Mouse (Mus musculus) midbrain, embryonic 10.5 days (tissue): ENCODE results near the gene Slx4ip. TPM values are rescaled to one million over a fixed set of nuclear protein-coding genes. Genes with fewer than 3 reads are reported as not detected.

Experiments used
- DNase-seq: peaks from one replicate; pipeline ENCODE4 v3.0.0-alpha.2; 2017; ENCODE audit warnings: low spot score
- H3K27ac ChIP-seq: fragments of 300-500 bp; sonication (generic); replicated peaks from 2 replicates; pipeline ENCODE4 v1.5.1; 2016; ENCODE audit warnings: mild to moderate bottlenecking
- H3K27me3 ChIP-seq: fragments of 300-500 bp; sonication (generic); 2 replicates; pipeline ENCODE4 v1.6.1; 2016; ENCODE audit warnings: low read depth, mild to moderate bottlenecking; ENCODE audit not compliant: poor library complexity, severe bottlenecking
- H3K36me3 ChIP-seq: fragments of 300-500 bp; sonication (generic); 2 replicates; pipeline ENCODE4 v1.6.1; 2016; ENCODE audit warnings: mild to moderate bottlenecking, moderate library complexity
- H3K4me1 ChIP-seq: fragments of 300-500 bp; sonication (generic); 2 replicates; pipeline ENCODE4 v1.6.1; 2016
- H3K4me3 ChIP-seq: fragments of 300-500 bp; sonication (generic); 2 replicates; pipeline ENCODE4 v1.5.1; 2016; ENCODE audit warnings: mild to moderate bottlenecking, moderate library complexity
- H3K9me3 ChIP-seq: fragments of 300-500 bp; sonication (generic); replicated peaks from 2 replicates; pipeline ENCODE4 v1.6.1; 2016; ENCODE audit warnings: mild to moderate bottlenecking
- WGBS: fragments of 180-500 bp; shearing (Covaris S2); methylation state at CpG from one replicate; pipeline ENCODE4 v1.1.7; 2016; 5-methylcytosine and 5-hydroxymethylcytosine counted together
- polyA plus RNA-seq: library from polyadenylated mRNA; unstranded; fragments of >200 nt; fragmentation: Nextera tagmentation; extraction: Ambion mirVana; gene quantifications from 2 replicates; pipeline ENCODE4 v1.2.1, GENCODE M21; 2016

Slx4ip gene
- polyA plus RNA-seq, 1 experiment from 2014 or later = 9.8 TPM

DNA sequence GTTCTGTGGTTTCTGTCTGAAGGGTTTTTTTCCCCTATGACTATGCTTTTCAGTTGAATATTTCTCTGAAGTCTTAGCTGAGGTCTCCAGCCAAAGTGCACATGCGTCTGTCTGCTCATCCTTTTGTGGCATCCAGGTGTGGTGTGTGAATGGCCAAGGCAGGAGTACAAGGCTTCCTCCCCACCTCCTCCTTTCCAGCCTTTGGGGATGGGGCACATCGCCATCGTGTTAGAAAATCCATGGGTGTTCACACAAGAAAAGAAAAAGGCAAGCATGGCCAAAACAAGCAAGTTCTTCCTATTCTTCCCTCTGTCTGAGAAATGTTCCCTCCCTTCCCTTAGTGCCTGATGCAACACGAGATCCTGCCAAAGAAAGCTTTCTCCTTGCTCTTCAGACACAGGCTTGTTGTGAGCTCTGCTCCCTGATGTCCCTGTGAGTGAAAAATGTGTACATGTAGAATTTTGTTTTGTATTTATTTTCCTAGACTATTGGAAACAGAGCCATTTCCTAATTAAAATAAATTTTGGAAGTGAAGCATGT lies 122.9 kb downstream of the Slx4ip start:
- no peaks in the 10 kb centered on the region for H3K36me3 ChIP-seq
- WGBS = 74% methylated on average over 4 of the region's 4 CpGs

DNA sequence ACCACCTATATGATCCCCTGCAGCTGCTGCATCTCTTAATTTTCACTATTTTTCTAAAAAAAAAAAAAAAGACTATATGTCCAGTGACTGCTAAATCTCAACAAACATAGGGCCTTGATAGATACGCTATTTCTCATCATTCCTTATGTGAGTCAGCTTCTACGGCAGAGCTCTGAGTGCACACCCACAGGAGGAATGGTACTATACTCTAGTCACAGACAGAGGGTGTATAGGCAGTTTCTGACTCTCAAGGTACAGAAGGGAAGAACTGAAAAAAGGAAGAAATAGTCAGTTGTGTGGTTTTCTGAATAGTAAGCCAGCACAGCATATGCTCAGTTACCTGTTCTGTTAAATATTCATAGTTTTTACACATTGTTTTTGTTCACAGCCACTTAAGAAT lies 123.4 kb downstream of the Slx4ip start:
- no peaks in the 10 kb centered on the region for H3K9me3 ChIP-seq
- no peak overlapping the region for H3K4me3 ChIP-seq
- no peaks in the 10 kb centered on the region for H3K36me3 ChIP-seq
- no peaks in the 10 kb centered on the region for H3K4me1 ChIP-seq
- no peak for DNase-seq
- H3K27ac ChIP-seq = no peak overlapping the region
- no peaks in the 10 kb centered on the region for H3K27me3 ChIP-seq
- 90% methylated on average over 2 of the region's 2 CpGs for WGBS

More for the DNA sequence above, 122.9 kb downstream of the Slx4ip start:
- no peaks in the 10 kb centered on the region for H3K9me3 ChIP-seq
- H3K27ac ChIP-seq = no peak overlapping the region
- no peak for DNase-seq
- H3K4me3 ChIP-seq = no peak overlapping the region
- H3K4me1 ChIP-seq = no peaks in the 10 kb centered on the region
- H3K27me3 ChIP-seq = no peaks in the 10 kb centered on the region

DNA sequence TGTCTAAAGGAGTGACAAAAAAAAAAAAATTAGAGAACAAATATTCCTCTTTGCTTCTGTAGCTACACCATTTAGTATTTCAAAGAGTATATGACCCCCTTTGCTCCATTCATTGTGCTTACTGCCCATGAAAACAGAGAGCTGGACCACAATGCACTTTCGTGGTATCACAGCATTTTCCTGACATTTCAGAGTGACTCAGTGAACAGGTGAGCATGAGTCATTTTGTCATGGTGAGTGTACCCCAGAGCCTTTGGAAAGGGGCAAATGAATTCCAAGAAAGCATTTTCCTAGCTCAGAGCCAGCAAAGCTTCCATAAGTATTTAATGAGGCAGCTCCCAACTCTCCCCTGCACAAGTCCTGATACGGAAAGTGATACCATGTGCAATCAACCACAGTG lies 153.1 kb downstream of the Slx4ip start:
- DNase-seq = no peak
- Histone ChIP-seq H3K4me3 (no peak overlapping the region), H3K27ac (no peak overlapping the region), H3K36me3 (no peaks in the 10 kb centered on the region), H3K9me3 (no peaks in the 10 kb centered on the region), H3K4me1 (0 out of 2 replicates have a peak, but pooled peaks cover 2% of the 10 kb centered on the region), H3K27me3 (no peaks in the 10 kb centered on the region)
- WGBS = 95% methylated on average over 2 of the region's 2 CpGs

DNA sequence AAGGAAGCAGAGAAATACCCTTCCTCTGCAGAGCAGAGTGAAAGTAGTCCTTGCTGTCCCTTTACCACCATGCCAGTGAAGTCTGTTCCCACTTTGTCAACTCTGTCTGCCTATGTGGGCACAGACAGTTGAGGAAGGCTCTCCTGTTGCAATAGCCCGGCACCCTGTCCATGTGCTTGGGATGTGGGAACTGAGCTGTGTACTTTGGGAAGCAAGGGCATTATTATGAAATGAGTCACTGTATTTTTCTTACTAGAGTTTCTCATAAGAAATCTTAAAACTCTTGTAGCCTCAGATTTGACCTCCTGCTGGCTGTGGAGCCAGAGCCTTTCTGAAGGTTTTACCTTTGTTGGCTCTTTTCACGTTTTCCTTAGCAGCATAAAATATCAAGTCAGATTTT lies 158.3 kb downstream of the Slx4ip start:
- WGBS = 85% methylated on average over 2 of the region's 2 CpGs
- H3K36me3 ChIP-seq = no peaks in the 10 kb centered on the region
- H3K4me3 ChIP-seq = no peak overlapping the region
- H3K9me3 ChIP-seq = peaks cover 4% of the 10 kb centered on the region; the same call in 1 of the 2 replicates
- no peaks in the 10 kb centered on the region for H3K4me1 ChIP-seq
- no peak overlapping the region for H3K27ac ChIP-seq
- H3K27me3 ChIP-seq = no peaks in the 10 kb centered on the region
- DNase-seq = no peak

DNA sequence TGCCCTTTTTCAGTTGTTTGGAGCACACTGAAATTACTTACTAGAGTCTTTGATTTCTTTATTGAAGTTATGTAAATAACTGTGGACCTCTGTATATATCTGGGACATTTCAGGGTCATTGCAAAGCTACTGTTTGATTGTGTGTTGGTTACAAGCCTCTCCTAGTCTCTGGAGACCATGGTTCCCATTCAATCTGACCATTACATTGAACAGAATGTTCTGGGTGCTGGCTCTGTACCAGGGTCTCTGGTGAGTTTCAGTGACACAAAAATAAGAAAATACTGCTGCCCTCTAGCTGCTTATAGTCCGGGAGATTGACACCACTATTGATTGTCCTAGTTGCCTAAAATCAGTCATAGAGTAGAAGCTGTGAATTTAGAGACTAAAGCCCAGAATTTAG lies 158.9 kb downstream of the Slx4ip start:
- Histone ChIP-seq H3K36me3 (no peaks in the 10 kb centered on the region), H3K27me3 (no peaks in the 10 kb centered on the region), H3K4me3 (no peak overlapping the region), H3K9me3 (peaks cover 4% of the 10 kb centered on the region; the same call in 1 of the 2 replicates), H3K27ac (no peak overlapping the region), H3K4me1 (no peaks in the 10 kb centered on the region)
- no peak for DNase-seq
- 76% methylated on average over 1 of the region's 1 CpGs for WGBS

DNA sequence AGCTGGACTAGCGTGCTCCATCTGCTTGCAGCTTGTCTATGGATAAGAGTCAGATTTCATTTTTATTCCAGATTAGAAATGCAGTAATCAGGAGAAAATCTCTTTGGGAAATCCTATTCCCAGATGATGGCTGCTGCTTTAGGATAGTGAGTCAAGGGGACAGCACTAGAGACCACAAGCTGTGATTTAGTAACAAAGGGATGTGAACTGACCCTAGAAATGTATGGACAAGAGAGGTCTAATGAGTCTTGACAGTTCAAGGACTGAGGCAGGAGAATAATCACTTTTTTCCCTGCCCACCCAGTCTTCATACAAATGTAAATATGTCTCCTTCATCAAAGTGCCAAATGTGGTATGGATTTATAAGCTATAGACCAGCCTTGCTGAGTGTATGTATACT lies 172.8 kb downstream of the Slx4ip start:
- Histone ChIP-seq H3K4me3 (no peak overlapping the region), H3K9me3 (no peaks in the 10 kb centered on the region), H3K27ac (peak overlapping the region; percentile 67), H3K27me3 (no peaks in the 10 kb centered on the region), H3K4me1 (peaks cover 52% of the 10 kb centered on the region), H3K36me3 (peaks cover 10% of the 10 kb centered on the region)
- no peak for DNase-seq
- 71% methylated on average over 1 of the region's 1 CpGs for WGBS

DNA sequence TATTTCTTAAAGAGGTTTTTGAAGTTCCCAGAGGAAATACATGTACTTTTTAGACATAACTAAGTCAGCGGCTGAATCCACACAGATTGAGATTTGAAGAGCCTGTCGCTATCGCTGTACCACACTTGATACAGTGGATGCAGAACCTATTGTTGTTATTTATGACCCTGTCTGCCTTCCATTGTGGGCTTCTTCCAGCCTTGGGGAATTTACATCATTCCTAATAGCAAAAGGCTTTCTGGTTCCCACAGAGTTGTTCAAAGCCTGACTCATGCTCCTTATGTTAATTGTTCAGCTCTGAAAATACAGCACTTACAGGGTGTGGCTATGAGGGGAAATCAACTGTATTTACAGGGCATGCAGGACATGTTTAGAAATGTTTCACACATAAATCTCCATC lies 173.5 kb downstream of the Slx4ip start:
- no peak for DNase-seq
- Histone ChIP-seq H3K9me3 (no peaks in the 10 kb centered on the region), H3K27me3 (no peaks in the 10 kb centered on the region), H3K4me3 (no peak overlapping the region), H3K27ac (peak overlapping the region; percentile 67), H3K36me3 (peaks cover 14% of the 10 kb centered on the region), H3K4me1 (peaks cover 52% of the 10 kb centered on the region)
- 68% methylated on average over 3 of the region's 3 CpGs for WGBS

DNA sequence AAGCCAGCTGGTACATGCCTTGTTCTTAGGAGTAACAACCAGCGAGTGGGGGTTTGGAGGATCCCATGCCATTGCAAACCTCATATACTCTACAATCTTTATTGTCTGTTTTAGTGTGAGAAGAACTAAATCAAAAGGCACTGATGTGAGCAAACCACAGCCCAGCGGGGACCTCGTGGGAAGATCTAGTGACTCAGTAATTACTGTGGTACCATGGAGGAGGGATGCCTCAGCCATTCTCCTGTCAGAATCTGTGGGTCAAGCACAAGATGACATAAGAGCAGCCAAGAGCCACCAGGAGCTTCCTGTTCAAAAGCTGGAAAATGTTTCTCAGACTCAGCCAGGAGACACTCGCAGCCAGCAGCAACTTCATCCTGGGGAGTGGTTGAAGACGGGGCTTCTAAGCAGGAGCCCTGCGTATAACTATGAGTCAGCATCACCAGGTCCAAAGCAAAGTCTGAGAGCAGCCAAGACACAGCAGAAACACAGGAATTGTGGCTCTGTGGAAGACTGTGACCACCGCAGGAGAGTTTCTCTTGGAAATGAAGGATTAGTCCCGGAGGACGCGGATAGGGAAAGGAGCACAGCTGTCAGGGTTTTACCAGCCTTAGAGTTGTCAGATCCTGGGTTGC lies 176.6 kb downstream of the Slx4ip start:
- Histone ChIP-seq H3K27me3 (no peaks in the 10 kb centered on the region), H3K4me1 (peaks cover 62% of the 10 kb centered on the region), H3K9me3 (no peaks in the 10 kb centered on the region), H3K27ac (no peak overlapping the region; the same call in 1 of the 2 replicates), H3K4me3 (no peak overlapping the region), H3K36me3 (peaks cover 14% of the 10 kb centered on the region)
- WGBS = 81% methylated on average over 10 of the region's 10 CpGs
- no peak for DNase-seq

DNA sequence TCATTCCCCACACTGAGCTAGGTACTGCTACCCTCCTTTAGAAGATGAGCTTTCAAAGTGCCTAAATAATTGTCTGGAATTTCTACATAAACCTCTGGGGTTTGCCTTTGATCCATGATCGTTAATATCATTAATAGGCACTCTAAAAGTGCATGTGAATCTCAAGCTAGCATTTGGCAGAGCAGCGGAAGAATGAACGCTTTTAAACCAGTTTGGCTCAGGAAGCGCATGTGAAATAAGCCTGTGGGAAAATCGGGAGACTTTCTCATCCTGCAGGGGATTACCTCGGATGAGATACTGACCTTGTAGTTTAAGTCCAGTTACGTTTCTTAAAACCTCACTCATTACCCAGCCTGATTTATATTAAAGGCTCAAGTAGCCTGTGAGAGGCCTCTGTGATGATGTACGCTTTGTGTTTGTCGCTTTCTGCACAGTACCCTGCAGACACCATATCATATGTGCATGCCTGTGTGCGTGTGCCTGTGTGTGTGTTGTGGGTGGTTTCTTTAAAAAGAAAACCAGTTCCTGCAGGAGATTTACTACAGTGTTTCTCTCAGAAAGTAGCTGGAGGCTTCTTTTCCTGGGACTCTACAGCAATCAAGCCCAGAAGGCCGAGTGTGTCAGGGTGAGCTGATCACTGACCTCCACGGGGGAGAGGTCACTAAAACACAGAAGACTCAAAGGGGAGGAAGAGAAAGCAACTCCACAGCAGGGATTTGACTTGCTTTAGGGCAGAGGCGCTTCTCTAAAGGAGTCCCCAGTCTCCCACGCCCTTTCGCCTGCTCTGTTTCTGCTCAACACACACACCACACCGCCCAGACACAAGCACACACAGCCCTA lies 182.7 kb downstream of the Slx4ip start:
- H3K27me3 ChIP-seq = no peaks in the 10 kb centered on the region
- 21% methylated on average over 16 of the region's 16 CpGs for WGBS
- H3K36me3 ChIP-seq = peaks cover 11% of the 10 kb centered on the region
- peak; percentile 72 for DNase-seq
- H3K4me1 ChIP-seq = peaks cover 69% of the 10 kb centered on the region
- H3K4me3 ChIP-seq = 0 out of 2 replicates have a peak overlapping the region, but pooled peaks have one; percentile 9
- H3K27ac ChIP-seq = peak overlapping the region; percentile 81
- H3K9me3 ChIP-seq = no peaks in the 10 kb centered on the region

DNA sequence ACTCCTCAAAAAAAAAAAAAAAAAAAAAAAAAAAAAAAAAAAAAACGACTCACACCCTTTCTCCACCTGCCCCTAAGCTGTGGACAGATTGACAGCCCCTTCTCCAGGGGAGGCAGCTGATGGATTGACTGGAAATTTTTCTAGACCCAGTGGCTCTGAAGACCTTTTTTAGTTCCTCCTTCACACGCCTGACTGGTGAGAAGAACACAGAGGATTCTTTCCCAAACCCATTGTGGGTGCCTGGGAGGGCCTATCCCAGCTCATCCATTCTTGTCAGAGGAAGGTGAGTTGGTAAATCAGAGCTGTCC lies 183.2 kb downstream of the Slx4ip start:
- Histone ChIP-seq H3K4me3 (no peak overlapping the region), H3K4me1 (peaks cover 75% of the 10 kb centered on the region), H3K36me3 (peaks cover 8% of the 10 kb centered on the region), H3K9me3 (no peaks in the 10 kb centered on the region), H3K27me3 (no peaks in the 10 kb centered on the region), H3K27ac (peak overlapping the region; percentile 81)
- DNase-seq = no peak
- WGBS = 9% methylated on average over 2 of the region's 2 CpGs

DNA sequence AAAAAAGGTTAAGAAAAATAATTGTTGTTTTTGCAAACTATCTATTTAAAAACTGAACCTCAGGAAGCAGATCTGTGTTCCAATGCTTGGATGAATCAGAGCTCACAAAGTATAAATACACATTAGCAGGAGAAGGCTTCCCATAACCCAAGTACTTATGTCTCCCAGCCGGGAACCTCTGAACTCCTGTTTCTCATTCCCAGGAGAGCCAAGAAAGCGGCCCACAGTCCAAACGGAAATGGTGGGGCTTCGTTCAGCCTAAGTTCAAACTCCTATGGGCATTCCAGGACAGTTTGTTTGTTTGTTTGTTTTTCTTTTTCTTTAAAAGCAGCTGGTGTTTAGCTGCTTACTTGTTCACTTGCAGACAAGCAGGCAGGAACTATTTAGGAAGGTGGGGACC lies 187.8 kb downstream of the Slx4ip start:
- Histone ChIP-seq H3K9me3 (no peaks in the 10 kb centered on the region), H3K27ac (0 out of 2 replicates have a peak overlapping the region, but pooled peaks have one; percentile 49), H3K27me3 (no peaks in the 10 kb centered on the region), H3K4me3 (no peak overlapping the region), H3K4me1 (peaks cover 85% of the 10 kb centered on the region), H3K36me3 (peaks cover 31% of the 10 kb centered on the region)
- 60% methylated on average over 4 of the region's 4 CpGs for WGBS
- no peak for DNase-seq

DNA sequence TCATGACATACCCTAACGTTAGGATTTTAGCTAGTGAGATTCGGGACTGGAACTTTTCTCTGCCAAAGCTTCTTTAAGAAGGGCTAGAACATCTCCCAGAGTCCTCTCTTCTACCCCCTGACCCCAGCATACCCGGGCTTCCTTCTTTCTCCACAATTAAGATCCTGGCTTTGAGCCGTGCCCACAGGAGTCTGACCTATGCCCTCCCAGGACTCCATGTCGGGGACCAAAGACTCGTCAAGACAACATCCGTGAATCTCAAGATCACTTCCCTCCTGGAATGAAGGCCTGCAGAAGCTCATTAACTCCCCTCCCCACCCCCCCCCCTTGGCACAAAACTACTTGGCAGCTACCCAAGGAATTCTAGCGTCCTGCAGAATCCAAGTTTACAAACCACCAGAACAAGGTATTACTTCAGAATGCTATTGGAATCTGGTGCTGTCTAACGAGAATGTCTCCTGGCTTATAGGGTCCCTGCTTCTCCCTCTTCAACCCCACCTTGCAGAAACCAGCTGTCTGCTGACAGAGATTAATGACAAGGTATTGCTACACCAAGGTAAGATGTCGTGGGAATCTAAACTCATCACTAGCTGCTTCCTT lies 188.8 kb downstream of the Slx4ip start:
- no peaks in the 10 kb centered on the region for H3K27me3 ChIP-seq
- no peaks in the 10 kb centered on the region for H3K9me3 ChIP-seq
- DNase-seq = no peak
- peaks cover 75% of the 10 kb centered on the region for H3K4me1 ChIP-seq
- 0 out of 2 replicates have a peak overlapping the region, but pooled peaks have one; percentile 38 for H3K27ac ChIP-seq
- 34% methylated on average over 10 of the region's 10 CpGs for WGBS
- H3K4me3 ChIP-seq = no peak overlapping the region
- H3K36me3 ChIP-seq = peaks cover 42% of the 10 kb centered on the region
